Mouse (Mus musculus) G1E (cell line): ENCODE measurements at regions not wholly inside any gene's neighbourhood (a gene's known extent, or its start where the extent isn't known, plus 50 kb on each side); places are given as distances from the start of the nearest gene placed in this dataset.

Experiments
- ATAC-seq: 2 replicates; pipeline ENCODE4 v1.8.0; 2016; ENCODE audit warnings: mild to moderate bottlenecking; ENCODE audit not compliant: insufficient number of reproducible peaks, poor library complexity, low FRiP score, severe bottlenecking; ENCODE audit errors: extremely low read depth
- DNase-seq: peaks from one replicate; pipeline ENCODE4 v3.0.0; 2012; ENCODE audit warnings: low spot score
- H3K27me3 ChIP-seq: 2 replicates; pipeline ENCODE4 v1.6.1; 2012; ENCODE audit warnings: mild to moderate bottlenecking, low read length, inconsistent platforms; ENCODE audit not compliant: insufficient read depth
- H3K36me3 ChIP-seq: replicated peaks from 2 replicates; pipeline ENCODE3; 2012; ENCODE audit warnings: mild to moderate bottlenecking, inconsistent platforms
- H3K4me1 ChIP-seq: 2 replicates; pipeline ENCODE4 v1.6.1; 2012; ENCODE audit warnings: low read depth, low read length, inconsistent platforms, mixed read lengths; ENCODE audit not compliant: insufficient read depth
- H3K4me3 ChIP-seq: 2 replicates; pipeline ENCODE4 v1.5.1; 2012; ENCODE audit warnings: low read depth, mild to moderate bottlenecking, inconsistent platforms, low read length, moderate library complexity, mixed read lengths
- H3K9me3 ChIP-seq: replicated peaks from 2 replicates; pipeline ENCODE4 v1.6.1; 2012; ENCODE audit warnings: inconsistent platforms
- CTCF ChIP-seq: IDR thresholded peaks from 2 replicates; pipeline ENCODE4 v1.5.1; 2012; ENCODE audit warnings: low read depth, low read length, inconsistent platforms, mixed read lengths
- GATA1 ChIP-seq: IDR thresholded peaks from 2 replicates; pipeline ENCODE4 v1.6.1; 2012; ENCODE audit warnings: borderline replicate concordance, low read length, inconsistent platforms, mixed read lengths
- GATA2 ChIP-seq: IDR thresholded peaks from 2 replicates; pipeline ENCODE4 v1.6.1; 2012; ENCODE audit warnings: low read depth, low read length, inconsistent platforms, borderline replicate concordance
- POLR2AphosphoS5 ChIP-seq: IDR thresholded peaks from 2 replicates; pipeline ENCODE4 v1.6.1; 2012; ENCODE audit warnings: low read depth, low read length, inconsistent platforms; ENCODE audit not compliant: insufficient replicate concordance
- TAL1 ChIP-seq: conservative IDR thresholded peaks from 2 replicates; pipeline ENCODE4 v1.6.1; 2012; ENCODE audit warnings: low read depth, low read length, inconsistent platforms, mixed read lengths

DNA sequence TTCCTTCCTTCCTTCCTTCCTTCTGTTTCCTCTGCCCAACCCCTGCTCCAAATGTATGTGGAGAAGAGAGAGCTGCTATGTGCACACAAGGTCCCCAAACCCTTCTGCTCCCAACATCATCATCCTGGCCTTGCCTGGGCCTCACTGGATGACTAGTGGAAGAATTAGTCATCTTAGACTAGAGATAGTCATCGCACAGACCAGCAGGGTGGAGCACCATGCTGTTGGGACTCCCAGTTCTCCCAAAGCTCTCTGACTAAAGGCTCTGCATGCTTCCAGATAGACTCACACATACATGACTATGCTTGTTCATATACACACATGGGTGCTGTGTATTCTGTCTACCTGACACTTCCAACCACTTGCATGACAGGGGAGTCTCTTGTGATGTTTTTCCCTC lies 77.2 kb upstream of the Pax2 start:
- Histone ChIP-seq H3K9me3 (no peaks in the 10 kb centered on the region), H3K36me3 (no peaks in the 10 kb centered on the region), H3K4me1 (no peaks in the 10 kb centered on the region), H3K27me3 (peaks cover 3% of the 10 kb centered on the region; the same call in 1 of the 2 replicates), H3K4me3 (no peak overlapping the region)
- TF ChIP-seq GATA1, result no peak
- no peak for TF ChIP-seq TAL1
- TF ChIP-seq CTCF, result no peak
- no peak for TF ChIP-seq POLR2AphosphoS5
- no peak for TF ChIP-seq GATA2
- ATAC-seq, result no peak
- DNase-seq, result no peak

DNA sequence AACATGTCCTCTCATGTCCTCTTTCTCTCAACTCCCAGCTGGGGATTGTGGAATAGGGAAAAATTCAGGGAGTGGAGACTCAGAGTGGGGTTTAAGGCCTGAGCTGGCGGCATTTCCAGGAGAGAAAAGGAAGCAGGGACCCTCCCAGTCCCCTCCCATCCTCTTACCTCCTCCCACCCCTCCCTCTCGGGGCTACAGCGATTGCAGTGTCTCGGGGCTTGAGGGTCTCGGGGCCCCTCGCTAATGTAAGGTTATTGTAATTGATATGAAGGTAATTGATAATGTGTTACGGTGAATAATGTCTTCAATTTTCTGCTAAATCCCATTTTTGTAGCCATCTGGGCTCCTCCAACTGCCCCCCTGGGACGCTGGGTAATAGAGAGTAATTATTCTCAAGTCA lies 74.2 kb upstream of the Pax2 start:
- TF ChIP-seq TAL1, result no peak
- no peak for TF ChIP-seq CTCF
- no peak for TF ChIP-seq GATA1
- TF ChIP-seq GATA2, result no peak
- no peak for TF ChIP-seq POLR2AphosphoS5
- Histone ChIP-seq H3K4me1 (0 out of 2 replicates have a peak, but pooled peaks cover 3% of the 10 kb centered on the region), H3K36me3 (no peaks in the 10 kb centered on the region), H3K4me3 (no peak overlapping the region), H3K27me3 (peaks cover 3% of the 10 kb centered on the region; the same call in 1 of the 2 replicates), H3K9me3 (no peaks in the 10 kb centered on the region)
- DNase-seq, result no peak
- no peak for ATAC-seq

DNA sequence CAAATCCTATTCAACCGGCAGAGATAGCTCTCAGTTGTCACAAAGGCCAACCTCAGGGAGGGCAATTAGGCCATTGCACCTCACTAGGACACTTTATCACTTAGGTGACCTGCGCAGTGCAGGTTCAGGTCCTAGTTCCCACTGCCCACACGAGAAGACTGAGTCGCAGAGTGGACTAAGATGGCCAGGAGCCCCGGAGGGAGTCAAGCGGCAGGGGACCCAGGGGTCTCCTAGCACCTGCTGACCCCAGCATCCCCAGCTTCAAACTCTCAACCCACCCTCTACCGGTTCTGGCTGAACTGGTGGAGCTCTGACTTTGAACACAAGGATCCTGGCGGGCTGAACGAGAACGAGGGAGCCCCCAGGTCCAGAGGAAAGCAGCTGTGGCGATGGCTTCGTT lies 72.7 kb upstream of the Pax2 start:
- no peak for DNase-seq
- ATAC-seq, result no peak
- no peak for TF ChIP-seq POLR2AphosphoS5
- no peak for TF ChIP-seq TAL1
- TF ChIP-seq GATA2, result no peak
- TF ChIP-seq CTCF, result no peak

DNA sequence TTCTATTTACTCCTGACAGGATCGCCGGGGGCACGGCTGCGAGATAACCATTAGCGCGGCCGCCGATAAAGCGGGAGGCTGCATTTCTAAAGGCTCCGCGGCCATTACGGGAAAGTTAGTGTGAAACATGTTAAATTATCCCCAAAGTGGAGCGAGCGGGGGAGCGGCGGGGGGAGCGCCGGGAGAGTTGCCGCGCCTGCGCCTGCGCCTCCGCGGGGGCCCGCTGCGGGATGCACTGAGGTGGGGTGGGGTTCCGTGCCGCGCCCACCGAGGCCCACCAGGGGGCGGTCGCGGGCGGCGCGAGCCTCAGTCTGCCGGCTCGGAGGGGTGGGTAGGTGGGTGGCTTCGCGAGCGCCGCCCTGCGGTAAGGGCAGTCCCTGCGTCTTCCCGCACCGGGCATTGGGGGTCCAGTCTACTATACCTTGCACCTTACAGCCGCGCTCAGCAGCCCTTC lies 71.8 kb upstream of the Pax2 start:
- ATAC-seq (no peak), DNase-seq (no peak)
- peaks cover 6% of the 10 kb centered on the region; the same call in 1 of the 2 replicates for H3K27me3 ChIP-seq
- H3K4me3 ChIP-seq, result no peak overlapping the region
- TF ChIP-seq GATA2 (no peak), CTCF (no peak), GATA1 (no peak), POLR2AphosphoS5 (no peak), TAL1 (no peak)
- no peaks in the 10 kb centered on the region for H3K9me3 ChIP-seq
- no peaks in the 10 kb centered on the region for H3K36me3 ChIP-seq
- 0 out of 2 replicates have a peak, but pooled peaks cover 3% of the 10 kb centered on the region for H3K4me1 ChIP-seq

More for the DNA sequence above, 72.7 kb upstream of the Pax2 start:
- Histone ChIP-seq H3K9me3 (no peaks in the 10 kb centered on the region), H3K4me3 (no peak overlapping the region), H3K36me3 (no peaks in the 10 kb centered on the region), H3K4me1 (0 out of 2 replicates have a peak, but pooled peaks cover 3% of the 10 kb centered on the region), H3K27me3 (peaks cover 3% of the 10 kb centered on the region; the same call in 1 of the 2 replicates)

DNA sequence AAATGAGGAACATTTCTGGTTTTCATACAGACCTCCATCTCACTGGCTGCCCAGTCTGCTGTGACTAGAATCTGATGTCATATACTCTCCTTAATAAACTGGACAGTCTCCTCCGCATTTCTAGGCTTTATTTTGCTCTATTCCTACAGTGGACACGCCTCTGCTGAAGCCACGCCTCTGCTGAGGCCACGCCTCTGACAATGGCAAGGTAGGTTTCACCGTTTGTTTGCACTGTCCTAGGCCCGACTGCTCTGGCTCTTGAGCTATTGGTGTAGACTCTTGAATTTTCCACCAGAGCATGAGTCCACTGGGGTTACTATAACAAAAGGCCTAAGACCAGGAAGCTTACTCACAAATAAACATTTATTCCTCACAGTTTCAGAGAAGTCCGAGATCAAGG lies 69.8 kb upstream of the Pax2 start:
- H3K9me3 ChIP-seq, result no peaks in the 10 kb centered on the region
- no peak for DNase-seq
- peaks cover 6% of the 10 kb centered on the region; the same call in 1 of the 2 replicates for H3K27me3 ChIP-seq
- H3K4me3 ChIP-seq, result no peak overlapping the region
- no peak for ATAC-seq
- no peaks in the 10 kb centered on the region for H3K36me3 ChIP-seq
- 0 out of 2 replicates have a peak, but pooled peaks cover 3% of the 10 kb centered on the region for H3K4me1 ChIP-seq
- TF ChIP-seq POLR2AphosphoS5 (no peak), CTCF (no peak), GATA2 (no peak), GATA1 (no peak), TAL1 (no peak)

DNA sequence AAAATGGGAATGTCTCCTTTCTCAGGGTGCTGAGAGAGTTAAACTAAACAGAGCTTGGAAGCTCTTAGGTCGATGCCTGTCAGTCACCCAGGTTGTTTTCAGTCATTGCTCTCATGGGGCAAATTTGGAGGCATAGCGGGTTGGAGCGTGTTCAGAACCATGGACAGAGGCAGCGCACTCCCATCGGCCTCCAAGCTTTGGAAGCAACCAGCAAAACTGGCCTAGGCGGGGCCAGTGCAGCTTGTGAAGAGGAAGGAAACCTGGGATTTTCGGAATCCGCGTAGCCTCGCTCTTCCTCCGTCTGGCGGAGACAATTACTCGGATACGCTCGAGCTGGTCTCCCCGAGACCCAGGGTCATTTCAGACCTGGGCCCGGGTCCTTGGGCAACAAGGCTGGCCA lies 63.4 kb upstream of the Pax2 start:
- Histone ChIP-seq H3K36me3 (no peaks in the 10 kb centered on the region), H3K9me3 (no peaks in the 10 kb centered on the region), H3K4me1 (peaks cover 3% of the 10 kb centered on the region), H3K27me3 (peaks cover 6% of the 10 kb centered on the region; the same call in 1 of the 2 replicates), H3K4me3 (no peak overlapping the region)
- ATAC-seq (no peak), DNase-seq (no peak)
- TF ChIP-seq TAL1, result no peak
- no peak for TF ChIP-seq GATA1
- no peak for TF ChIP-seq POLR2AphosphoS5
